Mouse (Mus musculus): ENCODE measurements around the gene Fbxw11.
"Not testable (repeated sequence)": the region's sequence is repeated elsewhere in the genome, so short reads cannot be mapped to it uniquely, and the experiment has no call there.

Gene Fbxw11

DNA sequence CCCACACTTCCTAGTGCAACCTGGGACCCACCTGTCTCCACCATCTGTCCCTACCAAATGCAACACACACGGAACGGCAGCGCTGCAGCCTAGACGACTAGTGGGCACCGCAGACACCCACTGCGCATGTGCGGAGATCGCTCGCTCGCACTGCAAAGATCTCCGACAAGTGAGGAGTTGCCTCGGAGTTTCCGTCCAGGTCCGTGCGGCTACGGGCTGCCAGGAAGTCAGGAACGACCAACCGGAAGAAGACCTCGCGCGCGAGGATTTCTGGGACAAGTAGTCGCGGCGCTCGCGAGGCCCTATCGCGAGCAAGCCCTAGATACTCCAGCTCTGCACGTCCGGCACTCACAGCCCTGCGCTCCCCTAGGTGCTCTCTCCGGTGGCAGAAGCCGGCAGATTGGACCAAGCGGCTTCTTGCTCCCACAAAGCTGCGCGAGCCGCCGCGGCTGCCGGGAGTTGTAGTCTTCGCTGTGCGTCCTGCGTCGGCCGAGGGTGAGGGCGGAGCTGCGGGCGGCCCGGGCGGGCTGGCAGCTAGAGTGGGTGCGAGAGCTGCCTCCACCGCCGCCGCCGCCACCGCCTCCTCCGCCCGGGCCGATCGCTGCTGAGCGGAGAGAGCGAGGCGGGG is at the start of gene Fbxw11:
TSS of gene Fbxw11 (plus strand) at position 476 of the 628 bp plus-strand sequence.
- in situ Hi-C loops (cut with MboI), result no loop called here

DNA sequence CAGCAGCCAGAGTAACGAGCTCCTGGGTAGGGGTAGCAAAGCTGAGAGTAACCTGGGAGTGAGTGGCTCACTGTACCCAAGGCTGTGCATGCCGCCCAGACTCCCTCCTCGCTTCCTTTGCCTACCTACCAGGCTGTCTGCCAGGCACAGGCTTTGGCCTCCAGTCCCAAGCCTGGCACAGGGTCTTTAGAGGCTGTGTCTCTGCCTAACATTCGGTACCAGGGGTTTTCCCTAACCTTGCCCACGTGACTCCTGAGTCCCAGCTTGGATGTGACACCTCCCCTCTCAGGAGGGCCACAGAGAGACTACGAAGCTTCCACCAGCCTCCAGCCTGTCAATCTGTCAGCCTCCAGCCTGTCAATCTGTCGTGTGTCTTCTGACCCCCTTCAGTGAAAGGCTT is 49.4 kb upstream of the Fbxw11 start:
- in situ Hi-C loops (cut with MboI), result loop anchor here (10.0 to 25.0 kb wide), 2 partner anchors 58 to 131 kb away; partner anchors contain the start of genes Efcab9, Stk10 and Ubtd2

DNA sequence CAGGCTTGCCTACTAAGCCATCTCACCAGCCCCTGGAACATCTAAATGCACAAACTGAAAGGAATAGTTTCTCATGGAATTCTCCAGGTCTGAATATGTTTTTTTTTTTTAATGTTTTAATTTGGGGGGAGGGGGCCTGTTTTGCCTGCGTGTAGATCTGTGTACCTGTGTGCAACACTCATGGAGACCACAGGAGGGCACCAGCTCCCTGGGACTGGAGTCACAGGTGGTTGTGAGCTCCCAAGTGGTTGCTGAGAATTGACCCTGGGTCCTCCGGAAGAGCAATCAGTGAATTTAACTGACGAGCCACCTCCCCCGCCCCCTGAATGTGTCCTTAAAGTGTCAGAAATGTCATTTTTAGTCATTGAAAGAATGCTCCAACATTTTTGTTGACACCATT is 48.4 kb upstream of the Fbxw11 start:
- in situ Hi-C loops (cut with MboI), result loop anchor here (10.0 to 25.0 kb wide), 2 partner anchors 59 to 132 kb away; partner anchors contain the start of genes Efcab9, Stk10 and Ubtd2

DNA sequence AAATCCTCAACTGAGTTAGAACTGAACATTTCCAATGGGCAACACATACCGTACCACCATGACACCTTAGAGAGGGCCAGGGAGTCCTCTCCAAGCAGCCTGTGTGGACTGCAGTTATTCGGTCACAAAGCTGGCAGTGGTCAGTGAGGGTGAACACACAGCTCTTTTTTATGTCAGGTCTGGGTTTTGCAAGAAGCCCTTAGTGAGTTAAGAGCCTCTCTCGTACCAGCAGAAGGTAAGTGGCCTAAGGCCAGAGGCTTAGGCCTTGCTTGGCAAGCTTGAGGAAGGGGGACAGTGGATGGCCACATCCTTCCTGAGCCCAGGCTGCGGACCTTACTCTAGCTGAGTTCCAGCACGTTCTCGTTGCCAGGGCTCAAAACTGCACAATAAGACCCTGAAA is 42.2 kb upstream of the Fbxw11 start:
- in situ Hi-C loops (cut with MboI), result no loop called here

DNA sequence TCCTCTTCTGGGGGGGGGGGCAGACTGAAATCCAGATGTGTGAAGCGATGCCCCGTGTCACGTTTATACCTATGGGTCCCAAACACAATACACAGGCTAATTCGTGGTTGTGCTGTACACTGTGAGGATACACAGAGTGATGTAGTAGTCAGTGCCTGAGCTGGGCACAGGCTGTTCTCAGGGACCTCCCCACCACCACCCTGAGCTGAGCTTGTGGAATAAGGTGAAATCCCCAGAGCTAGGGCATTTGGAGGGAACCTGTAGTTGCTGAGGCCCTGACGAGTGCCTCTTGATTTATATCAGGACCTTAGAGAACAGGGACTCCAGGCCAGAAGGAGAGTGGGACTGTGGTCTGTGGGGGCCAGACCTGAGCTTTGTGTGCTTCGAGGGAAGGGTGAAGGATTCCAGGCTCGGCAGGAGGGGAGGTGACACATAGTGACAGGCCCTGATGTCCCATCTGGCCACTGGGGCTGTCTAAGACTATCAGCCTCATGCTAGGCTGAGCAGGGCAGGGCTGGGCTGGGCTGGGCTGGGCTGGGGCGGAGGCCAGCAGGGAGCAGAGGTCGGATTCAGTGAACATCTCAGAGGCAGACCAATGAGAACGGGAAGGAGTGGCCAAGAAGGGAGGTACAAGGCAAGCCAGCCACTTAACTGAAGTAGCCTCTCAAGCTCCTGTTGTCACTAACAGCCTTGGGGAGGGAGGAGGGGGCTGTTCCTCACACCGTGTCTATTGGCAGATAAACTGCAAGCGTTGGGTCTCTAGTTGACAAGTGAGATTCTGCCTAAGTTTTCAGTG is 40.8 kb upstream of the Fbxw11 start:
- in situ Hi-C loops (cut with MboI), result no loop called here

DNA sequence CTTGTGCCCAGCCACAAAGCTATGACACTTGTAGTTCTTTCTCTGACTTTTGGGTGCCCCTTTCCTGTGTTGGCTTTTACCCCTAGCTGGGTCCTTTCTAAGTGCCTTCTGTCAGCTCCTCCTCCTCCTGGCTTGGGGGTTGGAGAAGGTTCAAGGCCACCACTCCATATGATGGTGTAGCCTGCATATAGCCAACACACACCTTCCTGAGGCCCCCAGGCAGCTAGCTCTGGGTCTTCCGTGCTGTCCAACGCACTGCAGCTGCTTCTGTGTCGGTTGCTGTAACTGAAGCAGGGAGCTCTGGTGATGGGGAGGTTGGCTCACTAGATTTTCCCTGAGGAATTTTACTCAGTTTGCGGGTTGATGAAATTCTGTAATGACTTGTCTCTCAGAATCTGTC is 37.9 kb upstream of the Fbxw11 start:
- in situ Hi-C loops (cut with MboI), result no loop called here

DNA sequence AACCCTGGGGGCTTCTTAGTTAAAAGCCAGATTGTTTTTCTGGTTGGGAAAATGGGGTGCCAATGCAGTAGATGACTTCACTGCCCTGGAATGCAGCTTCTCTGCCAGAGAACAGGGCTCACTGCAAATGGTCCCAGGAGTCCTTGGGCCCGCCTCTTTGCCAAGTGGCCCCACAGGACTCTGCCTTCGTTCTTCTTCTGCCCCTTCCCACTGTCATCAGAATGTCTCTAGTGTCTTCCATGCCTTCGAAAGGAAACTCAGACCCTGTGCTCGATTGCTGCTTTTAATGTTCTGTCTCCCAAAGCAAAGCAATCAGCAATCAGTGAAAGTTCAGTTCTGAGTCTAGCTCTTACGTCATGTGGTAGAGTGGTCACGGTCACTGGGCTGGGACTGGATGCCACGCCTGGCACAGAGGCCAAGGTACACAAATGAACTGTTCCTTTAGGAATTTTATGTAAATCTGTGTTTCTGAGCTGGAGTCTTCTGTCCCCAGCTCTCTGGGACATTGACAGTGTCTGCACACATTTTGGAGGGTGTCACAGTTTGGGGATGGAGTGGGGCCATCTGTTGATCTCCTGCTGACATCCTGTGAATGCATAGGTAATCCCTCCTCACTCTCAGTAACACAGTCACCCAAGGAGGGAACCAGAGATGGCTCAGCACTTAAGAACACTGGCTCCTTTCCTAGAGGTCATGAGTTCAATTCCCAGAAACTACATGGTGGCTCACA is 37.2 kb upstream of the Fbxw11 start:
- in situ Hi-C loops (cut with MboI), result no loop called here

DNA sequence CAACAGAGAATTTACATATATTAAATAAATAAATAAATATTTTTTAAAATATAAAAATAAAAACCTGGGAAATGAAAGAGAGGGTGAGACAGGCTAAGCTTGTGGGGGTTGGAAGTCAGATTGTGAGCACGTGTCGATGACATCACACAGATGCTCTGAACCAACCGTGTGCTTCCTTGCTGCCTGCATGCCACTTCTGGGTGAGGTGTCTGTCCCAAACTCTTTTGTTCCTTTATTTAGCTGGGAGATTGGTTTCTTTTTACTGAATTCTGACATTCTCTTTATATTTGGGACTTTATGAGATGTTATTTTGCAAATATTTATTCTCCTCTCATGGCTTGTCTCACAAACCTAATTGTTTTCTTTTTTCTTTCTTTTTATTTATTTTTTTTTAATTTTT is 36.6 kb upstream of the Fbxw11 start:
- in situ Hi-C loops (cut with MboI), result no loop called here

DNA sequence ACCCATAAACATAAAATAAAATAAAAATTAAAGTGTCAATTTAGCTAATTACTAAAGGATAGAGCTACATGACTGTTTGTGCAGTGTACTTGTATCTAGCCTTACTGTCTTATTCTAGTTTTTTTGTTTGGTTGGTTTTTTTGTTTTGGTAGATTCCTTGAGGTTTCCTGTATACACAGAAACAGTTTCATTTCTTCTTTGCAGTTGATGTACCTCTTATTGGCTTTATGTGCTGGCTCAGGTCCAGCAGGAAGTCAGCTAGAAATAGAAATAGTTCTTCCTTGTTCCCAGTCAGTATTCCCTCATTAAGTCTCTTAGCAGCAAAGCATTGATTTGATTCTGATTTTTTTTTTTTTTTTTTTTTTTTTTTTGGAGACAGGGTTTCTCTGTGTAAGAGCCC is 35.2 kb upstream of the Fbxw11 start:
- in situ Hi-C loops (cut with MboI), result no loop called here

DNA sequence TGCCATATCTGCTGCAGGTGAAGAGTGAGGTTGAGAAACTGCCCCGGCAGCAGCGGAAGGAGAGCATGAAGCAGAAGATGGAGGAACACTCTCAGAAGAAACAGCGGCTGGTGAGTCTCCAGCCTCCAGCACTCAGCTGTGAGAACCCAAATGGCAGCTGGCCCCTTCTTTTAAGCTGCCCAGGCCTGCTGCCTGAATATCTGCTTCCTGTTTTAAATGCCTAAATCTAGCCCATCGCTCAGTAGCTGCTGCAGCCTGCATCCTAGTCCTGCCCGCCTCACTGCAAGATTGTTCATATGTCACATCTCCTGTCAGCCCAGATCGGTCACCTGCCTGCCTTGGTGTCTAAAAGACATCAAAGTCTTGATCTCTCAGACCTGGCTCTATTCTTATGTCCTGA is 31.9 kb upstream of the Fbxw11 start:
- in situ Hi-C loops (cut with MboI), result no loop called here

DNA sequence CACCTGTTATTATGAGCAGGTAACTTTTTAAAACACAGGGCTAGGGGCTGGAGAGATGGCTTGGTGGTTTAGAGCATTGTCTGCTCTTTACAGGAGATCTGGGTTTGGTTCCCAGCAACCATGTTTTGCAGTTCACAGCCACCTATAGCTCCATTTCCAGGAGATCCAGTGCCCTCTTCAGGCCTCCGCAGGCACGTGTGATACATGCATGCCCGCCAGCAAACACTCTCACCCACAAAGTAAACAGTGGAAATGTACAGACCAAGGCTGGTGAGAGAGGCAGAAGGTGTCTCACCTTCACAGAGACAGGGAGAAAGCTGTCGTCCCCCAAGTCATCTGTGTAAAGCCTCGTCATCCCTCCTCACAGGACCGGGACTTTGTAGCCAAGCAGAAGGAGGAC is 30.2 kb upstream of the Fbxw11 start:
- in situ Hi-C loops (cut with MboI), result no loop called here

DNA sequence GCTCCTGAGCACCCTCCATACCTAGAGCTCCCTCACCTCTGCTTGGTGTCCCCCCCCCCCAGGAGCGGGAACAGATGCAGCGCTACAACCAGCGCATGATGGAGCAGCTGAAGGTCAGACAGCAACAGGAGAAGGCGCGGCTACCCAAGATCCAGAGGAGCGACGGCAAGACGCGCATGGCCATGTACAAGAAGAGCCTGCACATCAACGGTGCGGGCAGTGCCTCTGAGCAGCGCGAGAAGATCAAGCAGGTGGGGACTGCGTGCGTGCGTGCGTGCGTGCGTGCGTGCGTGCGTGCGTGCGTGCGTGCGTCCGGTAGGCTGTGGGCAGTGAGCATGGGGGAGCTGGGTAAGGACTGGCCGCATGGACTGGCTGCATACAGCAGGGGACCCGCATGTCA is 28.1 kb upstream of the Fbxw11 start:
- in situ Hi-C loops (cut with MboI), result no loop called here

DNA sequence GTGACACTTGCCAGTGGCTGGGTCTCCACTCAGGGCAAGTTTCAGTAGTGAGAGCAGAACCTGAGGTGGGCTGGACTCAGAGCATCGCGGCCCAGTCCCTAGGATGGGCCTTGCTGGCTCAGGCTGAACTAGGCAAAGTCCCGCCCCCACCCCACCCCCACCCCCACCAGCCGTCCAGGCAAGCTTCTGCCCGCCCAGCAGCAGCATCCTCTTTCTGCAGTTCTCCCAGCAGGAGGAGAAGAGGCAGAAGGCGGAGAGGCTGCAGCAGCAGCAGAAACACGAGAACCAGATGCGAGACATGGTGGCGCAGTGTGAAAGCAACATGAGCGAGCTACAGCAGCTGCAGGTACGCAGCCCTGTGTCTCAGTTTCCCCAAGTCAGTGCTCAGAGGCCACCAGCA is 27.0 kb upstream of the Fbxw11 start:
- in situ Hi-C loops (cut with MboI), result no loop called here

DNA sequence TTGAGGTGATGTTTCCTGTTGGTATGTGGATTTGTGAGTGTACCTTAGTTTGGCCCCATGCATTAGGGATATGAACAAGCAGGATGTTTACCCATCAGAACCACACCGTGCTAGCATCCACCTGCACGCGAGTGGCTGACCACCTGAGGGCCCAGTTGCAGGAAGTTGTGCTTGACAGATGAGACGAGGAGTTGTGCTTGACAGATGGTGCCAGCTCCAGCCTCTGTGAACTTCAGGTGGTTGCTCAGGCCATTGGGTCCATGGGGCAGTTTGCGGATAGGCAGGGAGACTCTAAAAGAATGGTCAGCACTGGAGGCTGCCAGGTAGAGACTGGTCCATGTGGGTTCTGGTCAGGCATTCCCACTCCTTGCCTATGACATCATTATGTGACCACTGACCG is 26.4 kb upstream of the Fbxw11 start:
- in situ Hi-C loops (cut with MboI), result no loop called here

DNA sequence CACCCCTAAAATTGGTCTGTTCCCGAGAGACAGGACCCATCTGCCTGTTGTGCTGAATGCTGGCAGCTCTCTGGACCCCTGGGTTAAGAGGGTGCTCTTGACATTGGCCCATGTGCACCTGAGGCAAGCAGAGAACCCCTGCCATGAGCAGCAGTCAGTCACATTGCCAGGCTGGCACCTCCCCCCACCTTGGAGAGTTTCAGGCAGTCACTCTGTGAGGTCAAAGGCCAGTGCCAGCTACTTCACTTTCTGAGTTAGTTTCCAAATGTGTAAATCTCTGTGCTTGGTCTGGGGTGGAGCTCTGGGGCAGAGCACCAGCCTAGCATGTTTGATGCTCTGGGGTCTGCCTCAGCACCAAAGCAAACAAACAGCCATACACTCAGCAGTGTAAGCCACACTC is 24.5 kb upstream of the Fbxw11 start:
- in situ Hi-C loops (cut with MboI), result no loop called here

DNA sequence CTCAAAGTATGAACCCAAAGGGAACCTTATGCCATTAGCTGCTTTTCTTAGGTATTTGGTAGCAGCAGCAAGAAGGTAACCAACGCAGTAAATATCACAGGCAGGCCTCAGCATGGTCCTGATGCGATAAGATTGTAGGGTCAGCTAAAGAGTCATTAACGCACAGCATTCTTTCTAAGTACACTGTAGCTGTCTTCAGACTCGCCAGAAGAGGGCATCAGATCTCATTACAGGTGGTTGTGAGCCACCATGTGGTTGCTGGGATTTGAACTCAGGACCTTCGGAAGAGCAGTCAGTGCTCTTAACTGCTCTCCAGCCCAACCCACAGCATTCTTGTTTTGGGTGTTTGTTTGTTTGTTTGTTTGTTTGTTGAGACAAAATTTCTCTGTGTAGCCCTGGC is 23.9 kb upstream of the Fbxw11 start:
- in situ Hi-C loops (cut with MboI), result not testable (repeated sequence)

DNA sequence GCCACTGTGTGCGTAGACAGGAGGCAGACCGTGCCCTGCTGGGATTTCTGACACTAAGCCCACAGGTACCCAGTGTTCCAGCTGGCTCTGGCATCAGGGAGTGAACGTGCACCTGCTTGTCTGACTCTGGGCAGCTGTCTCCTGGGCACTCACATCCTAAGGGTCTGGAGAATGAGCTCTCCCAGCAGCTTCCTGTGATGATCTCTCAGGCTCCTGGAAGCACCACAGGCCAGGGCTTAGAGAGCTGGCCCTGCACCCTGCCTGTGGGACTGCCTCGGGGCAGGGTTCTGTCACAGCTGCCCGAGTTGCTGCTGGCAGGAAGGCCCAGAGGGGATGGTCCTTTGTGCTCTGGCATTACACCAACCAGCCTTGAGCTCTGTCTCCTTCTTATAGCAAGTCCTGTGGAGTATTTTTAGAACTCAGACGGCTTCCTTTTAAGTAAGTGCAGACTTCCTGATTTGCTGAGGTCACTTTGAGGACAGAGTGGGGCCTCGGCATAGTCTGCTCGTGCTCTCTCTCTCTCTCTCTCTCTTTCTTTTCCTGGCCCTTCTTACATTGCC is 23.2 kb upstream of the Fbxw11 start:
- in situ Hi-C loops (cut with MboI), result no loop called here

DNA sequence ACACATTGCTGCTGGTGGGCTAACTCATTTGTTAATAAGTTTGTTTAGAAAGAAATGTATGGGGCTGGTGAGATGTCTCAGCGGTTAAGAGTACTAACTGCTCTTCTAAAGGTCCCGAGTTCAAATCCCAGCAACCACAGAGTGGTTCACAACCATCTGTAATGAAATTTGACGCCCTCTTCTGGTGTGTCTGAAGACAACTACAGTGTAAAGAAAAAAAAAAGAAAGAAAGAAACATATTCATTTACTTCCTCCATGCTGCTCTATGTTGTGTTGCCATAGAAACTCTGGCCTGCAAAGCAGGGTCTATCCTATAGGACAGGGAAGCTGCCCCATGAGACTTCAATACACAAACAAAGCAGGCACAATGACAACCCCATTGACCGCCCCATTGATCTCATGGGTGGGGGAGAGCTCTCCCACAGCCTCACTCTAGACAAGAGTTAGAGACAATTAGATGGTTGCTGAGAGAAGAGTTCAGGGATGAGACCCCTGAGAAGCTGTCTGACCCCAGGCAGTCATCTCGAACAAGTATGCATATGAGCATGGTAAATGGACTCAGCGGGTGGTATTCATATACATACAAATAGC is 22.6 kb upstream of the Fbxw11 start:
- in situ Hi-C loops (cut with MboI), result no loop called here

DNA sequence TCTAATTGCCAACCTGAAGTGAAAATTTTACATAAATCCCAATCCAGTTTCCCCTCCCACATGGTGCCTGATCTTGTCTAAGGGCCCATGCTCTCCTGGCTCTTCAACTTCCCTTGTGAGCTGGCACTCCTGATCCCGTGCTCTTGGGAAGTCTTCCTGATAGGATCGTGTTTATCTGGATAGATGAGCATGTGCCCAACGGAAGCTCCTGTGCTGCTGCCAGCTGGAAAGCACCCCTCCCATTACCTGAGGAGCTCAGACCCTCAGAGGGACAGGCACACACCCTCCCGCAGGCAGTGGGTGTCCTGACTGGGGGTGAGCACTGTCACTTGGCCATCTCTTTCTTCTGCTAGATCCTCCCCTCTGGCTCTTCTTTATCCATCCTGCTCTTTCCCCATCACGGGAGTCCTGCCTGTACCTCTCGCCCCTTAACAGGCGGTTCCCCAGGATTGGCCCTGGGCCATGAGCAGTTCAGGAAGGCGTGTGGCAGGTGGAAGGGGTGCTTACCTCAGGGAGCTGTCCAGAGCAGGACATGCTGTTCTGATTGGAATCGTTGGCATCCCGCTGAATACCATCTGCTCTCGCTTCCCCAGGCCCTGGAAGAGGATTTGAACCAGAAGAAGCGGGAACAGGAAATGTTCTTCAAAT is 20.6 kb upstream of the Fbxw11 start:
- in situ Hi-C loops (cut with MboI), result no loop called here

DNA sequence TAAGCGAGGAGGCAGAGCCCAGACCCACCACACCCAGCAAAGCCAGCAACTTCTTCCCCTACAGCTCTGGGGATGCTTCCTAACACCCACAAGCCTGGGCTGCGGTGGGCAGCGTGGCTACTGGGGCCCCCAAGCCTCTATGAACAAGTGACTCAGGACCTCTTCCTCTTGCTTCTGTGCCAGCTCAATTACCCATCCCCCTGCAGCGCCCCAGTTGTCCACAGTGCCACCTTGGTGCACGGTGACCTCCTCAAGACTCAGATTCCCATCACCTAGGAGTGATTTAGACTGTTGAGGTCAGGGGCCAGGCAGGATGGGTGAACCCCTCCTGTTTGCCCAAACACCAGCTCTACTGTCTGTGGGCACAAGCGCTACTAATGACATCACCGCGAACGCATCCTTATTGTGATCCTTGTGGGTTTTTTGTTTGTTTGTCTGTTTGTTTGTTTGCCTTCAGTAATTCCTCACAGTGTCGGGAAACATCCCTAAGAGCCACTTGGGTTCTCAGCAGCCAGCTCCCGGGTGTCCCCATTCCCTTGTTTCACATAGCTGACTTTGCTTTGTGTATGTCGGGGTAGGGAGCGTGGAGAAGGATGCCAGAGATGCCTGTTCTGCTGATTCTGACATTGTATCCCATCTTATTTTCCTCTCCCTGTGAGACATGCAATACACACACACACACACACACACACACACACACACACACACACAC is 19.9 kb upstream of the Fbxw11 start:
- in situ Hi-C loops (cut with MboI), result no loop called here

DNA sequence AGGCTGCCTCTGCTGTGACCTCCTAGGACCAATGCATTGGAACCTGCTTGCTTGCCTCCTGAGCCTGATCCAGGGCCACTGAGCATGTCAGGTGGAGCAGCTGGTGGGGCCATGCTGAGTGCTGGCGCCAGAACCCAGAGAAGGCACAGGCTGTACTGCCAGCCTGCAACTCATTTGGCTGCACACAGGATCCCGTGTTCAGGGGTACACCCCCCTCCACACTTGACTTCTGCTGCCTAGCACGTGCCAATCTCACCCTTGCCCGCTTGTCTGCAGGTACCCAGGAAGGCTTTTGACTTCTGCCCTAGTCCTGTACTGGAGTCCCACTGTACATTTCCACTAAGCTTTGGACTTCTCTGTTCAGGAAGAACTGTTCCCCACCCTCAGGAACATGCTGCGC is 19.3 kb upstream of the Fbxw11 start:
- in situ Hi-C loops (cut with MboI), result no loop called here

Data from mature B cell (primary cell).